Mouse (Mus musculus) granulocyte monocyte progenitor cell, adult 5-6 weeks (primary cell): ENCODE results near the gene Ripk3. TPM values are rescaled to one million over a fixed set of nuclear protein-coding genes. Genes with fewer than 3 reads are reported as not detected.

Experiments used
- ATAC-seq: replicated peaks from 2 replicates; pipeline ENCODE4 v1.8.0; 2016; ENCODE audit warnings: mild to moderate bottlenecking, moderate TSS enrichment, inconsistent platforms; ENCODE audit not compliant: poor library complexity, severe bottlenecking
- total RNA-seq, 2 experiments: library from RNA; stranded (forward) in 1 of 2; stranded (reverse) in 1 of 2; fragments of 200-712, 200-1000 nt in 1 of 2; fragments of >200 nt in 1 of 2; fragmentation: Nextera tagmentation in 1 of 2; gene quantifications; 2 replicates each; pipeline ENCODE4 v1.2.3; 2014 to 2017

The Ripk3 gene
- total RNA-seq, 2 experiments from 2014 or later, result 40.9 to 157 TPM

GRCm38 (mm10) chr14:55814885-55815284 is 26.2 kb upstream of the Ripk3 start:
- ATAC-seq, result peak; percentile 35

GRCm38 (mm10) chr14:55795380-55796163 is 6.9 kb upstream of the Ripk3 start:
- ATAC-seq, result no peak

DNA sequence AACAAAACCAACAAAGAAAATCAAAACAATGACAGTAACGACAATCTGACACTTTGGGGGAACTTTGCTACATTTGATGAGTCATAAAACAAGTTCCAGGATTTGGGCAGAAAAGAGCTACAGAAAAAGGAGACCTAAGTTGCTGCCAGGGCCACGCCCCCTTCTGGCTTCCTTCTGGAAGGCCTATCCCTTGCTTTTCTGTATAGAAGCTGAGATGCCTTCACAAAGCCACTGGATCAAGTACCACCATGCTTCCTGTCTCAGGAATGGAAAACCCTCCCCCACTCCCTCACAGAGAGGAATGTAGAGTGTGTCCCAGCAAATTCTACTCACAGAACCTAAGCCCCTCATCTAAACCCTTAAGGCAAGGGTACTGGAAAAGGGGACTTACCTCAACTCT is 5.3 kb upstream of the Ripk3 start:
- ATAC-seq, result no peak

GRCm38 (mm10) chr14:55793461-55793860 is 4.8 kb upstream of the Ripk3 start:
- ATAC-seq, result no peak

GRCm38 (mm10) chr14:55787731-55788130 is 934 bp downstream of the Ripk3 start:
- ATAC-seq, result 0 out of 2 replicates have a peak, but pooled peaks have one; percentile 12

- ATAC-seq, result no peak
Observed at GRCm38 (mm10) chr14:55785195-55785594, 3.5 kb downstream of the Ripk3 start.

DNA sequence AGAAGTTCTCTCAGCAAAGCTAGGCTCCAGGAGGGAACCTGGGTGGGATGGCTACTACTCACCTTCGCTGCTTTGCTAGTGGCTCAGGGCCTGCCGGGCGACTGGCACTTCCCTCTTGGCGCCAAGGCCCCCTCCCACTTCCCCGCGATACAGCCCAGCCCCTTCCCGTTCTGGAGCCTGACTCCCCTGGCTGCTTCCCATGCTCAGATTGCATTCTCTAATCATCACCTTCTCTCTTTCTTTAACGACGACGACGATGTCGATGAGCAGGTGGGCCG is 4.8 kb downstream of the Ripk3 start, which contains the start of gene Adcy4:
Adcy4 (minus strand) TSS at position 138 of the 278 bp plus-strand sequence.
- no peak for ATAC-seq

DNA sequence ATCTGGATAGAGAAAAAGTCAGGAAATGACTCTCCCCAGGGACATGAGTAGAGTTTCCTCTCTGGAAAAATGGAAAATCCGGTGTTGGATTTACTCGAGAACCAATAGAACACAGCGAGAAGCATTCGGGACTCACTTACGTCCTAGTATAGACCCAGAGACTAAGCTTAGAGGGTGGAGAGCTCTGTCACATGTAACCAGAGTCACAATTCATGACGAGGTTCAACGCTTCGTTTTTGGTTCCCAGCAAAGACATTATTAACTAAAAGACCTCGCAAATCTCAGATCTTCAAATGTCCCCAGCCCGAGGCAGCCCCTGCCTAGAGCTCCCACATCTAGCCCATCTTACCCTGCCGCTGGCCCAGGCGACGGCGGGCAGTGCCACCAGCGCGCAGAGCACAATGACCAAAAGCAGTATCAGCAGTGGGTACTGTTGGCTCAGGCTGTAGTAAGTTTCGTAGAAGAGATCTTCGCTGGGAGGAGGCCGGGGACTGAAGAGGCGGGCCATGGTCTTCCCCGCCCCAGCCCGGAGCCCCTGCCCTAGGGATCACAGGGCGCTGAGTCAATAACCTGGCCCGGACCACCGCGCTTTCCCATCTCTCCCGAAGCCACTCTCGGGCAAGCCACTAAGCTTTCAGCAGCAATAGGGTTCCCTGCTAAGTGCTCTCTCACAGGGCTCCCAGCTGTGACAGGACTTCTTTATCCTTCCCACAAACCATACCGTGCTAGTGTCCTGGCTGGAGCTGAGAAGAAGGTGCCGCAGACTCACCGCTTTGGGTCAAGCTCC is 5.3 kb downstream of the Ripk3 start:
- ATAC-seq, result no peak

- ATAC-seq, result no peak
Observed at GRCm38 (mm10) chr14:55782361-55782960, 6.2 kb downstream of the Ripk3 start.

DNA sequence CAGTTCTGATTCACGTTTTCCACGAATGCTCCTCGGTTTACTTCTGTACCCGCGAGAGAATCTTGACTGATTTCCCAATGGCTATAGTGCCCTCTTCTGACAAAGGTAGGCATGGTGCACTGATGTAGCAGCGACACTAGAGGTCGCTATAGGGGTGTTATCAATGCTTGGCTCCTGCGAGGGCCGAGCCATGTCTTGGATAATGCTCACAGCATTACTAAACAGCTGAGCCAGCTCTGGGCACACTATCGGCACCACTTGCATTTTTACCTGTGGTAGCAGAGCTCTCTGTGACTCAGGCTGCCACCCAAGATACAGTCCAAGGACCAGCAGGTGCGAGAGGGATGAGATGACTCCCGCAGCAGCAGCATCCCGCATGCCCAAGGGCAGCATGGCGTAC is 7.4 kb downstream of the Ripk3 start:
- ATAC-seq, result peak; percentile 89

GRCm38 (mm10) chr14:55780736-55781135 is 7.9 kb downstream of the Ripk3 start:
- no peak for ATAC-seq

- ATAC-seq, result no peak
Observed at GRCm38 (mm10) chr14:55779656-55780055, 9.0 kb downstream of the Ripk3 start.

GRCm38 (mm10) chr14:55778686-55779085 is 10.0 kb downstream of the Ripk3 start:
- ATAC-seq, result no peak

DNA sequence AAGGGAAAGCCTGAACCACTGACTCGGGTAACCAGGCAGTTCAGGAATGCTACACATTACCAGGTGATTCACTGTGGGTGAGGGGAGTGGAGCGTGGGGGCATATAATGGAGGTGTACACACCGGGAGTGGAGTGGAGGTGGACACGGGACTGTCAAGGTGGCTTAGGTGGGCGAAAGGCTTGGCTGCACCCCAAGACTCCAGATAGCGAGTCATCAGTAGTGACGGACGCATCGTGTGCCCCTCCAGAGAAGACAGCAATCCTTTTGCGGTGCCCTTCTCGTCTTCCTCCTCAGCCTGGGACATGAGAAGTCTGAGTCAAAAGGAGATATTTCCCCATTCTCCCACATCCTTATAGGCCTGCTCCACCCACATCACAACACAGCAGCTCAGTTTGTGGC is 10.9 kb downstream of the Ripk3 start:
- no peak; the same call in 1 of the 2 replicates for ATAC-seq

- ATAC-seq, result no peak
Observed at GRCm38 (mm10) chr14:55777176-55777575, 11.5 kb downstream of the Ripk3 start.

GRCm38 (mm10) chr14:55776711-55777110 is 12.0 kb downstream of the Ripk3 start:
- ATAC-seq, result no peak

DNA sequence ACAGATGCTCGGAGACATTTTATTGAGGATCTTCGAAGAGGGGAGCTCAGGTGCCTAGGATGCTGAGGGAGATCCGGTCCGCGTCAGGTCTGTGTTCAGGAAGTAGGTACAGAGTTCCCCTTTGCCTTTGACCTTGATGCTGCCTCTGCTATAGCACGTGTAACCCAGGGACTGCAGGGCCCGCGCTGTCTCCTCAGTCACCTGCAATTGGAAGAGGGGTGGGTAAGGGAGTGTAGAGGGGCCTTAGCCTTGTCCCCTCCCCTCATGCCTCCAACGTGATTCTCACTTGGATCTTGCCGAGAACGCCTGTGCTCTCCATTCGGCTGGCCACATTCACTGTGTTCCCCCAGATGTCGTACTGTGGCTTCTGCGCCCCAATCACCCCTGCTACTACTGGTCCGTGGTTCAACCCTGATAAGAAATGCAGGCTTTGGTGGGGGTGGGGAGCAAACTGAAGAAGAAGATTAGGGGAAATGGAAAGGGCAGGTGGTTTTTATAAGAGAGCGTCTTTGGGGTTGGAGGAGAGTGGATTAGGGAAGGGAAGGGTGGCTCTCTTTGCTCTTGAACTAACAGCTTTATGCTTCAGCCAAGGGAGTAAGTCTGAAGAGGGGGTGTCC is 19.5 kb downstream of the Ripk3 start:
- ATAC-seq, result no peak

DNA sequence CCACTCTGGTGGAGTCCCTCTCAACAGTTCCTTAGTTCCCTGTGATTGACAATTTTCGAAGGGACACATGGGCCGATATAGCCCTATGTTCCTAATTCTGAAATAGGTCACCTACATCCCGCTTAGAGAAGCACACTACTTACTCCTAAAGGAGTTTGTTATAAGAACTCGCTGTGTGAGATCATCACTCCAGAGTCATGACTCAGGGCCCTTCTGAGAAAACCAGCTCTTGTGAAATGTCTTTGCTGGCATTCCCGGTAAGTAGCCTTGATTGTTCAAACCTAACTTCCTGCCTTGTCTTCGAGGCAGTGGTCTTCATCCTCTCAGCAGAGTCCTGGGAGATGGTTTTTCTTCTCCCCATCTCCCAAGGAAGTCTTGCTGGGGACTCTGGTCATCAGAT is 20.1 kb downstream of the Ripk3 start:
- no peak for ATAC-seq

GRCm38 (mm10) chr14:55767519-55768414 is 20.9 kb downstream of the Ripk3 start:
- ATAC-seq, result peak; percentile 15

- peak; percentile 51 for ATAC-seq
Observed at GRCm38 (mm10) chr14:55765696-55766095, 23.0 kb downstream of the Ripk3 start, which contains the start of gene Ltb4r1. Gene Ltb4r1 (plus strand): TSS chr14:55765962.
